Mouse (Mus musculus): ENCODE data around the gene Gm20388. TPM values are rescaled to one million over a fixed set of nuclear protein-coding genes. Genes with fewer than 3 reads are reported as not detected.

The Gm20388 gene
- polyA plus RNA-seq, 1 experiment from 2014 or later: 4.4 TPM

GRCm38 (mm10) chr8:123813173-123813891 lies 3902.7 kb downstream of the Gm20388 start:
- no peak overlapping the region for H3K9ac ChIP-seq (replicated peaks)
- no peaks in the 10 kb centered on the region for H3K9me3 ChIP-seq
- no peak overlapping the region for H3K27ac ChIP-seq
- no peak overlapping the region for H3K4me3 ChIP-seq (replicated peaks)
- no peak for ATAC-seq
- 83% methylated on average over 16 of the region's 16 CpGs for WGBS
- no peak overlapping the region for H3K4me2 ChIP-seq (replicated peaks)
- H3K36me3 ChIP-seq: peaks cover 16% of the 10 kb centered on the region
- H3K27me3 ChIP-seq: no peaks in the 10 kb centered on the region
- peaks cover 6% of the 10 kb centered on the region for H3K4me1 ChIP-seq (replicated peaks)

GRCm38 (mm10) chr8:123813892-123814266 lies 3903.2 kb downstream of the Gm20388 start:
- H3K4me1 ChIP-seq (replicated peaks): peaks cover 2% of the 10 kb centered on the region
- no peak overlapping the region for H3K9ac ChIP-seq (replicated peaks)
- peaks cover 16% of the 10 kb centered on the region for H3K36me3 ChIP-seq
- H3K27ac ChIP-seq: no peak overlapping the region
- 91% methylated on average over 4 of the region's 4 CpGs for WGBS
- H3K4me3 ChIP-seq (replicated peaks): no peak overlapping the region
- H3K4me2 ChIP-seq (replicated peaks): no peak overlapping the region
- H3K27me3 ChIP-seq: no peaks in the 10 kb centered on the region
- ATAC-seq: no peak
- no peaks in the 10 kb centered on the region for H3K9me3 ChIP-seq

GRCm38 (mm10) chr8:123815325-123815724 lies 3904.7 kb downstream of the Gm20388 start:
- Histone ChIP-seq H3K4me3 (replicated peaks) (no peak overlapping the region), H3K9ac (replicated peaks) (no peak overlapping the region), H3K4me1 (replicated peaks) (no peaks in the 10 kb centered on the region), H3K4me2 (replicated peaks) (no peak overlapping the region), H3K27me3 (no peaks in the 10 kb centered on the region), H3K9me3 (no peaks in the 10 kb centered on the region), H3K36me3 (peaks cover 16% of the 10 kb centered on the region), H3K27ac (no peak overlapping the region)
- 87% methylated on average over 11 of the region's 11 CpGs for whole genome bisulfite sequencing
- no peak for ATAC-seq

- WGBS: 92% methylated on average over 8 of the region's 8 CpGs
- no peak overlapping the region for H3K27ac ChIP-seq
- no peaks in the 10 kb centered on the region for H3K27me3 ChIP-seq
- H3K4me3 ChIP-seq (replicated peaks): no peak overlapping the region
- H3K9me3 ChIP-seq: no peaks in the 10 kb centered on the region
- no peaks in the 10 kb centered on the region for H3K4me1 ChIP-seq (replicated peaks)
- no peak overlapping the region for H3K4me2 ChIP-seq (replicated peaks)
- no peak overlapping the region for H3K9ac ChIP-seq (replicated peaks)
- peaks cover 16% of the 10 kb centered on the region for H3K36me3 ChIP-seq
- no peak for ATAC-seq
Measured at GRCm38 (mm10) chr8:123816939-123817338, 3906.3 kb downstream of the Gm20388 start.

GRCm38 (mm10) chr8:123817747-123818146 lies 3907.1 kb downstream of the Gm20388 start:
- no peaks in the 10 kb centered on the region for H3K9me3 ChIP-seq
- H3K9ac ChIP-seq (replicated peaks): no peak overlapping the region
- H3K27me3 ChIP-seq: no peaks in the 10 kb centered on the region
- no peak overlapping the region for H3K4me3 ChIP-seq (replicated peaks)
- no peak overlapping the region for H3K4me2 ChIP-seq (replicated peaks)
- H3K4me1 ChIP-seq (replicated peaks): no peaks in the 10 kb centered on the region
- no peak for ATAC-seq
- H3K27ac ChIP-seq: no peak overlapping the region
- 93% methylated on average over 11 of the region's 11 CpGs for WGBS
- H3K36me3 ChIP-seq: peaks cover 21% of the 10 kb centered on the region

GRCm38 (mm10) chr8:123819683-123820610 lies 3909.3 kb downstream of the Gm20388 start:
- no peak overlapping the region for H3K27ac ChIP-seq

GRCm38 (mm10) chr8:123820780-123821179 lies 3910.1 kb downstream of the Gm20388 start:
- Histone ChIP-seq H3K9ac (replicated peaks) (no peak overlapping the region), H3K4me1 (replicated peaks) (no peaks in the 10 kb centered on the region), H3K27me3 (no peaks in the 10 kb centered on the region), H3K9me3 (no peaks in the 10 kb centered on the region), H3K4me3 (replicated peaks) (no peak overlapping the region), H3K36me3 (peaks cover 45% of the 10 kb centered on the region), H3K27ac (no peak overlapping the region), H3K4me2 (replicated peaks) (no peak overlapping the region)
- ATAC-seq: no peak
- 95% methylated on average over 6 of the region's 6 CpGs for WGBS

More at GRCm38 (mm10) chr8:123819683-123820610, 3909.3 kb downstream of the Gm20388 start:
- ATAC-seq: no peak
- no peak overlapping the region for H3K4me2 ChIP-seq (replicated peaks)
- H3K4me1 ChIP-seq (replicated peaks): no peaks in the 10 kb centered on the region
- no peaks in the 10 kb centered on the region for H3K9me3 ChIP-seq
- no peaks in the 10 kb centered on the region for H3K27me3 ChIP-seq
- H3K9ac ChIP-seq (replicated peaks): no peak overlapping the region
- peaks cover 37% of the 10 kb centered on the region for H3K36me3 ChIP-seq
- H3K4me3 ChIP-seq (replicated peaks): no peak overlapping the region
- 96% methylated on average over 19 of the region's 19 CpGs for WGBS

GRCm38 (mm10) chr8:123823111-123823510 lies 3912.5 kb downstream of the Gm20388 start:
- no peaks in the 10 kb centered on the region for H3K4me1 ChIP-seq (replicated peaks)
- 95% methylated on average over 10 of the region's 10 CpGs for WGBS
- H3K27ac ChIP-seq: no peak overlapping the region
- H3K9me3 ChIP-seq: no peaks in the 10 kb centered on the region
- no peak overlapping the region for H3K4me2 ChIP-seq (replicated peaks)
- H3K36me3 ChIP-seq: peaks cover 55% of the 10 kb centered on the region
- no peak overlapping the region for H3K4me3 ChIP-seq (replicated peaks)
- H3K9ac ChIP-seq (replicated peaks): no peak overlapping the region
- no peaks in the 10 kb centered on the region for H3K27me3 ChIP-seq
- ATAC-seq: no peak

GRCm38 (mm10) chr8:123823532-123824123 lies 3913.0 kb downstream of the Gm20388 start:
- H3K27ac ChIP-seq: no peak overlapping the region
- no peaks in the 10 kb centered on the region for H3K9me3 ChIP-seq
- H3K4me1 ChIP-seq (replicated peaks): no peaks in the 10 kb centered on the region
- no peak overlapping the region for H3K9ac ChIP-seq (replicated peaks)
- no peak overlapping the region for H3K4me2 ChIP-seq (replicated peaks)
- no peak for ATAC-seq
- WGBS: 96% methylated on average over 18 of the region's 18 CpGs
- H3K4me3 ChIP-seq (replicated peaks): no peak overlapping the region
- H3K27me3 ChIP-seq: no peaks in the 10 kb centered on the region
- peaks cover 60% of the 10 kb centered on the region for H3K36me3 ChIP-seq

- H3K9me3 ChIP-seq: no peaks in the 10 kb centered on the region
- 66% methylated on average over 9 of the region's 9 CpGs for WGBS
- H3K4me2 ChIP-seq (replicated peaks): no peak overlapping the region
- peaks cover 83% of the 10 kb centered on the region for H3K36me3 ChIP-seq
- H3K27me3 ChIP-seq: no peaks in the 10 kb centered on the region
- no peak overlapping the region for H3K4me3 ChIP-seq (replicated peaks)
- H3K4me1 ChIP-seq (replicated peaks): no peaks in the 10 kb centered on the region
- no peak overlapping the region for H3K27ac ChIP-seq
- no peak overlapping the region for H3K9ac ChIP-seq (replicated peaks)
- ATAC-seq: no peak
Measured at GRCm38 (mm10) chr8:123826001-123826400, 3915.4 kb downstream of the Gm20388 start.

- no peaks in the 10 kb centered on the region for H3K4me1 ChIP-seq (replicated peaks)
- 94% methylated on average over 7 of the region's 7 CpGs for WGBS
Measured at GRCm38 (mm10) chr8:123826758-123827157, 3916.1 kb downstream of the Gm20388 start.

GRCm38 (mm10) chr8:123827523-123827922 lies 3916.9 kb downstream of the Gm20388 start:
- Histone ChIP-seq H3K4me3 (replicated peaks) (no peak overlapping the region), H3K4me2 (replicated peaks) (no peak overlapping the region), H3K27ac (no peak overlapping the region), H3K36me3 (peaks cover 95% of the 10 kb centered on the region), H3K9me3 (no peaks in the 10 kb centered on the region), H3K4me1 (replicated peaks) (no peaks in the 10 kb centered on the region), H3K27me3 (no peaks in the 10 kb centered on the region), H3K9ac (replicated peaks) (no peak overlapping the region)
- no peak for ATAC-seq
- WGBS: 94% methylated on average over 13 of the region's 13 CpGs

More at GRCm38 (mm10) chr8:123826758-123827157, 3916.1 kb downstream of the Gm20388 start:
- ATAC-seq: no peak
- Histone ChIP-seq H3K4me2 (replicated peaks) (no peak overlapping the region), H3K9me3 (no peaks in the 10 kb centered on the region), H3K4me3 (replicated peaks) (no peak overlapping the region), H3K27ac (no peak overlapping the region), H3K27me3 (no peaks in the 10 kb centered on the region), H3K9ac (replicated peaks) (no peak overlapping the region), H3K36me3 (peaks cover 90% of the 10 kb centered on the region)

Measured in midbrain, embryonic 13.5 days (tissue).